Mouse (Mus musculus) heart, adult 8-10 months (tissue): ENCODE measurements around the gene Mymk. TPM values are rescaled to one million over a fixed set of nuclear protein-coding genes. Genes with fewer than 3 reads are reported as not detected.

Experiments
- DNase-seq: peaks from one replicate; pipeline ENCODE4 v3.0.0; 2022; ENCODE audit warnings: low spot score
- total RNA-seq, 4 experiments: library from RNA; stranded (reverse); gene quantifications; 2 replicates each; pipeline ENCODE4 v1.2.4; 2022

The Mymk gene
- not detected for total RNA-seq

GRCm38 (mm10) chr2:27071978-27072377, at the start of gene Mymk:
Gene Mymk, minus strand, starts transcription at chr2:27072179.
- no peak for DNase-seq

- DNase-seq: peak; percentile 62
These were observed 48.3 kb upstream of the Mymk start for GRCm38 (mm10) chr2:27120241-27120641.

- no peak for DNase-seq
These were observed 47.8 kb upstream of the Mymk start for GRCm38 (mm10) chr2:27119766-27120165.

GRCm38 (mm10) chr2:27118452-27118851, 46.5 kb upstream of the Mymk start:
- DNase-seq: no peak

- DNase-seq: no peak
These were observed 42.2 kb upstream of the Mymk start for GRCm38 (mm10) chr2:27114169-27114568.

- no peak for DNase-seq
These were observed 40.6 kb upstream of the Mymk start for GRCm38 (mm10) chr2:27112585-27112984.

- DNase-seq: no peak
These were observed 37.1 kb upstream of the Mymk start for GRCm38 (mm10) chr2:27109052-27109451.

- DNase-seq: no peak
These were observed 36.2 kb upstream of the Mymk start for GRCm38 (mm10) chr2:27108144-27108543.

GRCm38 (mm10) chr2:27106816-27107215, 34.8 kb upstream of the Mymk start:
- no peak for DNase-seq

- no peak for DNase-seq
These were observed 31.6 kb upstream of the Mymk start for GRCm38 (mm10) chr2:27103554-27103953.

GRCm38 (mm10) chr2:27097776-27098175, 25.8 kb upstream of the Mymk start:
- peak; percentile 69 for DNase-seq

- DNase-seq: no peak
These were observed 25.3 kb upstream of the Mymk start for GRCm38 (mm10) chr2:27097241-27097656.

GRCm38 (mm10) chr2:27096341-27096981, 24.5 kb upstream of the Mymk start:
- no peak for DNase-seq

- DNase-seq: no peak
These were observed 23.2 kb upstream of the Mymk start for GRCm38 (mm10) chr2:27095178-27095577.

GRCm38 (mm10) chr2:27089238-27089637, 17.3 kb upstream of the Mymk start:
- no peak for DNase-seq

GRCm38 (mm10) chr2:27088700-27089099, 16.7 kb upstream of the Mymk start:
- DNase-seq: no peak

- peak; percentile 79 for DNase-seq
These were observed 16.2 kb upstream of the Mymk start for GRCm38 (mm10) chr2:27088071-27088644.

GRCm38 (mm10) chr2:27087581-27087980, 15.6 kb upstream of the Mymk start:
- no peak for DNase-seq

- DNase-seq: no peak
These were observed 14.6 kb upstream of the Mymk start for GRCm38 (mm10) chr2:27086483-27087010.

GRCm38 (mm10) chr2:27085801-27086200, 13.8 kb upstream of the Mymk start:
- no peak for DNase-seq

- DNase-seq: no peak
These were observed 13.0 kb upstream of the Mymk start for GRCm38 (mm10) chr2:27084963-27085362.

- no peak for DNase-seq
These were observed 11.9 kb upstream of the Mymk start for GRCm38 (mm10) chr2:27083761-27084475.

- no peak for DNase-seq
These were observed 7.7 kb upstream of the Mymk start for GRCm38 (mm10) chr2:27079649-27080048.
